Mouse (Mus musculus) kidney, embryonic 16.5 days (tissue): ENCODE results near the gene Ctps. TPM values are rescaled to one million over a fixed set of nuclear protein-coding genes. Genes with fewer than 3 reads are reported as not detected.

Experiments used
- ATAC-seq: fragments of 200-750 bp; cut with Nextera tagmentation; 2 replicates; pipeline ENCODE4 v1.8.0; 2017; ENCODE audit warnings: moderate TSS enrichment; ENCODE audit not compliant: low FRiP score, low TSS enrichment
- H3K27ac ChIP-seq: fragments of 300-500 bp; sonication (generic); 2 replicates; pipeline ENCODE4 v1.5.1; 2014; ENCODE audit warnings: low read length
- H3K27me3 ChIP-seq: fragments of 300-500 bp; sonication (generic); 2 replicates; pipeline ENCODE4 v1.6.1; 2014; ENCODE audit warnings: low read length, control low read depth, mixed read lengths; ENCODE audit not compliant: insufficient read depth
- H3K36me3 ChIP-seq: fragments of 300-500 bp; sonication (generic); 2 replicates; pipeline ENCODE4 v1.6.1; 2014; ENCODE audit warnings: low read length, control low read depth, mixed read lengths; ENCODE audit not compliant: insufficient read depth
- H3K4me1 ChIP-seq: fragments of 300-500 bp; sonication (generic); 2 replicates; pipeline ENCODE4 v1.6.1; 2014; ENCODE audit warnings: low read length, control low read depth, mixed read lengths; ENCODE audit not compliant: insufficient read depth
- H3K4me2 ChIP-seq: fragments of 300-500 bp; sonication (generic); replicated peaks from 2 replicates; pipeline ENCODE4 v1.6.1; 2014; ENCODE audit warnings: low read depth, low read length
- H3K4me3 ChIP-seq: fragments of 300-500 bp; sonication (generic); 2 replicates; pipeline ENCODE4 v1.5.1; 2014; ENCODE audit warnings: mild to moderate bottlenecking, low read length
- H3K9ac ChIP-seq: fragments of 300-500 bp; sonication (generic); replicated peaks from 2 replicates; pipeline ENCODE4 v1.6.1; 2014; ENCODE audit warnings: low read length
- H3K9me3 ChIP-seq: fragments of 300-500 bp; sonication (generic); 2 replicates; pipeline ENCODE4 v1.6.1; 2016; ENCODE audit warnings: low read length, control low read depth
- WGBS: fragments of 180-500 bp; shearing (Covaris S2); extraction: QIAGEN DNeasy Blood & Tissue Kit; methylation state at CpG from one replicate; pipeline ENCODE4 v1.1.7; 2014; 5-methylcytosine and 5-hydroxymethylcytosine counted together
- polyA plus RNA-seq: library from polyadenylated mRNA; unstranded; fragments of >200 nt; fragmentation: Nextera tagmentation; extraction: Ambion mirVana; gene quantifications from 2 replicates; pipeline ENCODE4 v1.2.1, GENCODE M21; 2015

Ctps gene
- polyA plus RNA-seq, 1 experiment from 2014 or later: 73.7 TPM

GRCm38 (mm10) chr4:120528171-120528570 lies 41.9 kb downstream of the Ctps start:
- Histone ChIP-seq H3K4me3 (no peak overlapping the region), H3K36me3 (peaks cover 46% of the 10 kb centered on the region), H3K27me3 (no peaks in the 10 kb centered on the region), H3K4me1 (no peaks in the 10 kb centered on the region), H3K9ac (no peak overlapping the region), H3K9me3 (no peaks in the 10 kb centered on the region), H3K27ac (no peak overlapping the region), H3K4me2 (no peak overlapping the region)
- no peak for ATAC-seq
- WGBS: 80% methylated on average over 9 of the region's 9 CpGs

- 96% methylated on average over 3 of the region's 3 CpGs for WGBS
- no peak for ATAC-seq
- H3K4me1 ChIP-seq: no peaks in the 10 kb centered on the region
- H3K9ac ChIP-seq: no peak overlapping the region
- no peaks in the 10 kb centered on the region for H3K9me3 ChIP-seq
- H3K27me3 ChIP-seq: no peaks in the 10 kb centered on the region
- no peak overlapping the region for H3K4me3 ChIP-seq
- H3K4me2 ChIP-seq: no peak overlapping the region
- peaks cover 48% of the 10 kb centered on the region for H3K36me3 ChIP-seq
- H3K27ac ChIP-seq: no peak overlapping the region
Measured at GRCm38 (mm10) chr4:120523092-120523491, 47.0 kb downstream of the Ctps start.

- Histone ChIP-seq H3K4me3 (no peak overlapping the region), H3K27me3 (no peaks in the 10 kb centered on the region), H3K27ac (no peak overlapping the region), H3K4me2 (no peak overlapping the region), H3K9me3 (no peaks in the 10 kb centered on the region), H3K36me3 (peaks cover 50% of the 10 kb centered on the region), H3K4me1 (no peaks in the 10 kb centered on the region), H3K9ac (no peak overlapping the region)
- ATAC-seq: no peak
- WGBS: 91% methylated on average over 4 of the region's 4 CpGs
Measured at GRCm38 (mm10) chr4:120522351-120522750, 47.7 kb downstream of the Ctps start.

GRCm38 (mm10) chr4:120521761-120522160 lies 48.3 kb downstream of the Ctps start:
- Histone ChIP-seq H3K27me3 (no peaks in the 10 kb centered on the region), H3K9ac (no peak overlapping the region), H3K4me3 (no peak overlapping the region), H3K9me3 (no peaks in the 10 kb centered on the region), H3K36me3 (peaks cover 54% of the 10 kb centered on the region), H3K27ac (no peak overlapping the region), H3K4me1 (no peaks in the 10 kb centered on the region), H3K4me2 (no peak overlapping the region)
- 88% methylated on average over 5 of the region's 5 CpGs for WGBS
- ATAC-seq: no peak

GRCm38 (mm10) chr4:120517335-120517734 lies 52.7 kb downstream of the Ctps start:
- H3K27ac ChIP-seq: no peak overlapping the region
- H3K36me3 ChIP-seq: peaks cover 38% of the 10 kb centered on the region
- ATAC-seq: no peak
- no peak overlapping the region for H3K9ac ChIP-seq
- WGBS: 77% methylated on average over 4 of the region's 4 CpGs
- no peak overlapping the region for H3K4me3 ChIP-seq
- no peak overlapping the region for H3K4me2 ChIP-seq
- no peaks in the 10 kb centered on the region for H3K9me3 ChIP-seq
- no peaks in the 10 kb centered on the region for H3K4me1 ChIP-seq
- no peaks in the 10 kb centered on the region for H3K27me3 ChIP-seq

- 84% methylated on average over 7 of the region's 7 CpGs for WGBS
- Histone ChIP-seq H3K4me2 (no peak overlapping the region), H3K27ac (no peak overlapping the region), H3K9ac (no peak overlapping the region), H3K36me3 (peaks cover 34% of the 10 kb centered on the region), H3K4me1 (no peaks in the 10 kb centered on the region), H3K4me3 (no peak overlapping the region), H3K27me3 (no peaks in the 10 kb centered on the region), H3K9me3 (no peaks in the 10 kb centered on the region)
- ATAC-seq: no peak
Measured at GRCm38 (mm10) chr4:120516907-120517306, 53.2 kb downstream of the Ctps start.

GRCm38 (mm10) chr4:120516491-120516890 lies 53.6 kb downstream of the Ctps start:
- H3K4me2 ChIP-seq: no peak overlapping the region
- H3K4me1 ChIP-seq: no peaks in the 10 kb centered on the region
- no peak overlapping the region for H3K4me3 ChIP-seq
- no peak for ATAC-seq
- H3K36me3 ChIP-seq: peaks cover 34% of the 10 kb centered on the region
- H3K27ac ChIP-seq: no peak overlapping the region
- no peak overlapping the region for H3K9ac ChIP-seq
- no peaks in the 10 kb centered on the region for H3K27me3 ChIP-seq
- 88% methylated on average over 7 of the region's 7 CpGs for WGBS
- no peaks in the 10 kb centered on the region for H3K9me3 ChIP-seq

- 0 out of 2 replicates have a peak, but pooled peaks cover 3% of the 10 kb centered on the region for H3K9me3 ChIP-seq
- no peak for ATAC-seq
- H3K27ac ChIP-seq: no peak overlapping the region
- peaks cover 41% of the 10 kb centered on the region for H3K36me3 ChIP-seq
- no peak overlapping the region for H3K4me2 ChIP-seq
- H3K9ac ChIP-seq: no peak overlapping the region
- no peak overlapping the region for H3K4me3 ChIP-seq
- H3K4me1 ChIP-seq: no peaks in the 10 kb centered on the region
- no peaks in the 10 kb centered on the region for H3K27me3 ChIP-seq
- 98% methylated on average over 2 of the region's 2 CpGs for WGBS
Measured at GRCm38 (mm10) chr4:120514366-120514765, 55.7 kb downstream of the Ctps start.

- Histone ChIP-seq H3K9me3 (peaks cover 7% of the 10 kb centered on the region; the same call in 1 of the 2 replicates), H3K4me2 (no peak overlapping the region), H3K9ac (no peak overlapping the region), H3K27me3 (no peaks in the 10 kb centered on the region), H3K4me1 (no peaks in the 10 kb centered on the region), H3K36me3 (peaks cover 35% of the 10 kb centered on the region), H3K4me3 (no peak overlapping the region), H3K27ac (no peak overlapping the region)
- 94% methylated on average over 4 of the region's 4 CpGs for WGBS
- no peak for ATAC-seq
Measured at GRCm38 (mm10) chr4:120511203-120511602, 58.9 kb downstream of the Ctps start.

- H3K9me3 ChIP-seq: peaks cover 7% of the 10 kb centered on the region; the same call in 1 of the 2 replicates
- ATAC-seq: no peak
- H3K4me2 ChIP-seq: no peak overlapping the region
- H3K27ac ChIP-seq: no peak overlapping the region
- WGBS: 91% methylated on average over 1 of the region's 1 CpGs
- H3K27me3 ChIP-seq: no peaks in the 10 kb centered on the region
- H3K4me3 ChIP-seq: no peak overlapping the region
- H3K36me3 ChIP-seq: peaks cover 32% of the 10 kb centered on the region
- no peaks in the 10 kb centered on the region for H3K4me1 ChIP-seq
- no peak overlapping the region for H3K9ac ChIP-seq
Measured at GRCm38 (mm10) chr4:120506955-120507354, 63.1 kb downstream of the Ctps start.
